Mouse (Mus musculus): ENCODE measurements around the gene Tmem160.

- TF ChIP-seq POLR2A (IDR thresholded peaks at IDR 0.05; ENCODE audit: insufficient read length, low read depth) (no peak), POLR2AphosphoS2 (IDR thresholded peaks at IDR 0.05; ENCODE audit: insufficient read length, low read depth) (no peak)
These were observed 8.6 kb downstream of the Tmem160 start for GRCm38 (mm10) chr7:16461151-16461550.
